Mouse (Mus musculus): ENCODE data around the gene Adrm1.

- TF ChIP-seq CTCF (IDR thresholded peaks at IDR 0.05; ENCODE audit: insufficient read depth, low read depth, low read length) (no peak), POLR2A (IDR thresholded peaks at IDR 0.05; ENCODE audit: insufficient read depth, low read depth, low read length) (no peak)
These were observed 29.4 kb downstream of the Adrm1 start for GRCm38 (mm10) chr2:180200681-180201080.
